ENCODE assay signal across 21 mouse cellular contexts in genomic region chr14:50876236-50876950, GRCm38 (mm10). TPM values are rescaled to one million over a fixed set of nuclear protein-coding genes. Genes with fewer than 3 reads are reported as not detected.
DNase-seq lines count a peak whose midpoint lies in the region; TF ChIP-seq lines count a peak whose summit lies in the region.
"Had no signal": no experiment of that assay in that cellular context is flagged by ENCODE, and none has a peak within 500 bp of the region (broad histone marks: within the 10 kb centered on the region; RNA-seq: fewer than 3 reads in every experiment).

No protein-coding gene starts in this region.

- H3K4me3 ChIP-seq in left cerebral cortex, adult 2 months, result peak overlapping the region; percentile 9; the same call in 1 of the 2 replicates
- H3K4me3 ChIP-seq in ES-E14 (ENCODE audit: insufficient read depth in 1 of 2, low read depth in 1 of 2, low read length in 2 of 2, poor library complexity in 1 of 2, severe bottlenecking in 1 of 2), result no peak overlapping the region
- no peak overlapping the region for H3K4me3 ChIP-seq in small intestine, adult 2 months (ENCODE audit: low read depth, low read length)
- H3K4me3 ChIP-seq: embryonic facial prominence, embryonic 12.5 days; forebrain, embryonic 15.5 days; heart, embryonic 10.5 days; hindbrain, embryonic 13.5 days had no signal

- H3K36me3 ChIP-seq in ES-E14 (ENCODE audit: control insufficient read depth, insufficient read depth, low read length, poor library complexity, severe bottlenecking), result no peaks in the 10 kb centered on the region
- no peaks in the 10 kb centered on the region for H3K36me3 ChIP-seq in small intestine, adult 2 months (ENCODE audit: control insufficient read depth, insufficient read depth, low read length)
- H3K36me3 ChIP-seq: embryonic facial prominence, embryonic 12.5 days; forebrain, embryonic 15.5 days; heart, embryonic 10.5 days; hindbrain, embryonic 13.5 days had no signal

- intact Hi-C loops in left cerebral cortex, adult 2 months (cut with DNase I), result no loop called here

- H3K4me1 ChIP-seq in ES-E14 (ENCODE audit: control insufficient read depth in 2 of 2, insufficient read depth in 2 of 2, low read length in 2 of 2, poor library complexity in 1 of 2), result 0 out of 4 replicates have a peak, but pooled peaks cover 0 to 4% of the 10 kb centered on the region in 2 experiments
- H3K4me1 ChIP-seq in small intestine, adult 2 months (ENCODE audit: control insufficient read depth, insufficient read depth, insufficient read length, low read length), result peaks cover 6% of the 10 kb centered on the region; the same call in 1 of the 2 replicates
- H3K4me1 ChIP-seq: embryonic facial prominence, embryonic 12.5 days; forebrain, embryonic 15.5 days; heart, embryonic 10.5 days; hindbrain, embryonic 13.5 days had no signal

- peak overlapping the region; percentile 47 for H3K27ac ChIP-seq in left cerebral cortex, adult 2 months
- no peak overlapping the region for H3K27ac ChIP-seq in ES-E14 (ENCODE audit: insufficient read depth, low read depth, low read length, poor library complexity, severe bottlenecking)
- H3K27ac ChIP-seq in small intestine, adult 2 months (ENCODE audit: insufficient read depth, low read depth, low read length), result peak overlapping the region; percentile 51; the same call in 1 of the 2 replicates
- H3K27ac ChIP-seq: embryonic facial prominence, embryonic 12.5 days; forebrain, embryonic 15.5 days; heart, embryonic 10.5 days; hindbrain, embryonic 13.5 days; hindbrain, postnatal 0 days had no signal

- no peak overlapping the region for H3K9ac ChIP-seq in ES-E14 (ENCODE audit: insufficient read depth, low read depth, low read length, poor library complexity, severe bottlenecking)
- H3K9ac ChIP-seq: embryonic facial prominence, embryonic 12.5 days; forebrain, embryonic 15.5 days; hindbrain, embryonic 13.5 days had no signal

- 88% methylated on average over 6 of the region's 6 CpGs for WGBS in small intestine, adult 2 months

- no peak for TF ChIP-seq CTCF in left cerebral cortex, adult 2 months (IDR thresholded peaks at IDR 0.05)
- no peak for TF ChIP-seq CTCF in small intestine, adult 2 months (IDR thresholded peaks at IDR 0.05; ENCODE audit: extremely low read depth, insufficient read length, insufficient replicate concordance, low read depth, low read length)

- no peak for TF ChIP-seq POLR2A in small intestine, adult 2 months (IDR thresholded peaks at IDR 0.05; ENCODE audit: low read depth, low read length)

- DNase-seq in frontal cortex, postnatal 36 days (ENCODE audit: low spot score in 2 of 2), result peak; percentile 29 to 47
- no peak for DNase-seq in frontal cortex, postnatal 14 days (ENCODE audit: low spot score in 2 of 2)
- DNase-seq in left cerebral cortex, adult 2 months (ENCODE audit: extremely low spot score in 1 of 2, low spot score in 2 of 2), result no peak
- no peak for DNase-seq in left cerebral cortex, adult 11 months (ENCODE audit: low spot score)
- no peak for DNase-seq in ES-E14 (ENCODE audit: low read depth, low spot score)
- DNase-seq in T-cell, adult 2 months (ENCODE audit: low spot score), result no peak
- DNase-seq: adrenal gland, postnatal 10 days; cerebellum, adult 11-12 months; cerebellum, adult 9-10 months; cerebellum, postnatal 25 days; gastrocnemius, postnatal 36 days; heart, adult 18-20 months; heart, postnatal 10 days had no signal

- in situ Hi-C loops in ES-E14 (cut with MboI; ENCODE audit: low sequenced_read_pairs in 2 of 2, unreplicated experiment in 2 of 2), result no loop called here

- no peaks in the 10 kb centered on the region for H3K27me3 ChIP-seq in small intestine, adult 2 months (ENCODE audit: control insufficient read depth, insufficient read depth, low read length)
- H3K27me3 ChIP-seq: embryonic facial prominence, embryonic 12.5 days; forebrain, embryonic 15.5 days; hindbrain, embryonic 13.5 days; Patski had no signal

- H3K9me3 ChIP-seq in ES-E14 (ENCODE audit: control insufficient read depth, insufficient read depth, low read depth, low read length), result no peaks in the 10 kb centered on the region
- H3K9me3 ChIP-seq: embryonic facial prominence, embryonic 12.5 days; forebrain, embryonic 15.5 days; heart, embryonic 10.5 days; hindbrain, embryonic 13.5 days had no signal

TF ChIP-seq in ES-E14, 5 proteins besides CTCF, POLR2A, EP300 and RAD21:
- TF ChIP-seq CHD2 (IDR thresholded peaks at IDR 0.05; ENCODE audit: low read depth, low read length) (peak; percentile 28; the same call in 1 of the 2 replicates), HCFC1 (IDR thresholded peaks at IDR 0.05; ENCODE audit: borderline replicate concordance, insufficient read depth, low read length) (no peak)
TF ChIP-seq in ES-E14: peak in this region for 1.

RNA-seq across cellular contexts. Expression of gene Tep1, which starts 6.0 kb away (rescaled TPM):
- total RNA-seq in left cerebral cortex, adult 2 months (2021), result 1 to 10 TPM; 3.2 to 4.4 TPM
- total RNA-seq in ES-E14 (2012; rRNA removed), result 11.5 and 19.5 TPM in 2 replicates
- 48.1 and 105 TPM in 2 replicates for polyA plus RNA-seq in small intestine, adult 2 months (2012; rRNA removed)

RNA-seq across cellular contexts. Expression of gene Klhl33, which starts 20.9 kb away (rescaled TPM):
- 1 to 10 TPM; 4.8 to 6.4 TPM for total RNA-seq in left cerebral cortex, adult 2 months (2021)
- 0.09 and 0.32 TPM in 2 replicates for total RNA-seq in ES-E14 (2012; rRNA removed)
- polyA plus RNA-seq in small intestine, adult 2 months (2012; rRNA removed), result 0.29 and 1.7 TPM in 2 replicates
- total RNA-seq: hematopoietic stem cell, adult 5-6 weeks had no signal

RNA-seq across cellular contexts. Expression of gene Osgep, which starts 48.3 kb away (rescaled TPM):
- 10 to 100 TPM; 29.2 to 34.8 TPM for total RNA-seq in left cerebral cortex, adult 2 months (2021)
- total RNA-seq in ES-E14 (2012; rRNA removed), result 19.1 and 34.9 TPM in 2 replicates
- polyA plus RNA-seq in small intestine, adult 2 months (2012; rRNA removed), result 65.0 and 97.3 TPM in 2 replicates

RNA-seq across cellular contexts. Expression of gene Apex1, which starts 48.4 kb away (rescaled TPM):
- total RNA-seq in left cerebral cortex, adult 2 months (2021), result 10 to 100 TPM; 54.9 to 58.8 TPM
- total RNA-seq in ES-E14 (2012; rRNA removed), result 127 and 205 TPM in 2 replicates
- polyA plus RNA-seq in small intestine, adult 2 months (2012; rRNA removed), result 9.6 and 20.0 TPM in 2 replicates

RNA-seq across cellular contexts. Expression of gene Pip4p1, which starts 54.3 kb away (rescaled TPM):
- total RNA-seq in left cerebral cortex, adult 2 months (2021), result 10 to 100 TPM; 95.6 to 98.2 TPM
- total RNA-seq in ES-E14 (2012; rRNA removed), result 19.4 and 42.3 TPM in 2 replicates
- 50.9 and 93.1 TPM in 2 replicates for polyA plus RNA-seq in small intestine, adult 2 months (2012; rRNA removed)

Comparison
In these comparisons a context has a peak if more than half of its experiments do, and no peak if none do; other contexts are left out.
1. DNase-seq: peak in frontal cortex, postnatal 36 days (2 of 2); none in frontal cortex, postnatal 14 days (0 of 2), left cerebral cortex, adult 2 months (0 of 2), left cerebral cortex, adult 11 months (single experiment), ES-E14 (single experiment) and T-cell, adult 2 months (single experiment).